Mouse (Mus musculus) lung, adult 18-20 months (tissue): ENCODE results near the gene Morn2.
"Not testable (repeated sequence)": the region's sequence is repeated elsewhere in the genome, so short reads cannot be mapped to it uniquely, and the experiment has no call there.

Experiments used
- DNase-seq, 2 experiments: peaks; one replicate each; pipeline ENCODE4 v3.0.0; 2022; ENCODE audit warnings: mixed read lengths in 2 of 2

Gene Morn2

DNA sequence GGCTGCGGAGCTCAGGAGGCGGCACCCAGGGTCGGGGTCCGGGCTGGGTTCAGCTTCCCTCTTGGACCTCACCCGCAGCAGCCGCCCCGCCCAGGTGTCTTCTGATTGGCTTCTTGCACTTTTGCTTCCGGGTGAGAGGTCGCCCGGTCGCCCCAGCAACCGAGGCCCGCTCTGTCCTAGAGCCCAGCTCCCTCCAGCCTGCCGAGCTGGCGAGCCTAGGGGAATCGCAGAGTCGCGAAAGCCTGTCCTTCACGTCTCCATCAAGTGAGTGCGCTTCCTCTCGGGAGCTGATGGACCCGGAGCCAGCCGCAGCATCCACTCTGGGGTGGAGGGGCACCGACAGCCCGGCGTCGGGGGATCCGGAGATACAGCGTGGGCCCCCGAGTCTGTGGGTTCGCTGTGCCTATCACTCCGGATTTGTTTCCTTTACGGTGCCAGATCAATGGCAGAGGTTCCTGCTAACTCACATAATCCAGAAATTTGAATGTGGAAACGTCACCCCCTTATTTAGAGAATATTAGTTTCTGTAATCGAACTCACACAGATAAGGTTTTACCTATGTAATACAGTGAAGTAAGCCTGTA lies at the start of gene Morn2, which contains the start of gene Dhx57:
Gene Morn2, plus strand, starts transcription at position 130 of the 584 bp plus-strand sequence.
Gene Dhx57, minus strand, starts transcription at position 403 of the 584 bp plus-strand sequence.
- DNase-seq = peak; percentile 97 to 98

DNA sequence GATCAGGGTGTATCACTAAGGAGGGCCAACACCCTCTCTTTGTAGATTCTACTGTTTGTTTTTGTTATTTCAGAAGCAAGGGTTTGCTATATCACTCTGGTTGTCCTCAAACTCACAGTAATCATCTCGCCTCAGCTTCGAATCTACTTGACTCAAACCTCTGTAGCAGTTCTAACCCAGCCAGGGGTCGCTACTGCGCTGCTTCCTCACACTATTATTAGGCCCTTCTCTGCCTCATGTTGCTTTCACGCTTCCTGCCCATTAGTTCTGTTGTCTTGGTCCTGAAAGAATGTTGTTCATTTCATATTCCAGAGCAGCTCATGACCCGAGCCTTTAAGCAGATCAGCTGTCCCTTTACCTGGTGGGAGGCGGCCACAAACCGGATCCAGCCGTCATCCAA lies 48.4 kb upstream of the Morn2 start:
- no peak for DNase-seq

DNA sequence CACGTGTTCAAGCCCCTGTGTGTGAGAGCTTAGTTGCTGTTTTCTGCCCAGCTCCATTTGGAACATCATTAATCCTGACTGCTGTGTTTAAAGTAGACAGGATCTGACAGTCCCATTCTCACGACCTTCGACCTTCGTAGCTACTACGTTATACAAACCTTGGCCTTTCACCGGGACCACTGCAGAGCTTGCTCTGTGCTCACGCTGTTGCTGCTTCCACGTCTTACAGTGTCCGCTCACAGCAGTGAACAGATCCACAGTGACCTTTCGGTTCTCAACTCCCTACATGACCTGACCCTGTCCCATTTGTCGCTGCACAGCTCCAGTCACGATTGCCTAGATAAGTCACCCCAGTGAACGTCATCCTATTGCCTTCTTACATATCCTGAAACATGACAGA lies 46.9 kb upstream of the Morn2 start:
- no peak for DNase-seq

DNA sequence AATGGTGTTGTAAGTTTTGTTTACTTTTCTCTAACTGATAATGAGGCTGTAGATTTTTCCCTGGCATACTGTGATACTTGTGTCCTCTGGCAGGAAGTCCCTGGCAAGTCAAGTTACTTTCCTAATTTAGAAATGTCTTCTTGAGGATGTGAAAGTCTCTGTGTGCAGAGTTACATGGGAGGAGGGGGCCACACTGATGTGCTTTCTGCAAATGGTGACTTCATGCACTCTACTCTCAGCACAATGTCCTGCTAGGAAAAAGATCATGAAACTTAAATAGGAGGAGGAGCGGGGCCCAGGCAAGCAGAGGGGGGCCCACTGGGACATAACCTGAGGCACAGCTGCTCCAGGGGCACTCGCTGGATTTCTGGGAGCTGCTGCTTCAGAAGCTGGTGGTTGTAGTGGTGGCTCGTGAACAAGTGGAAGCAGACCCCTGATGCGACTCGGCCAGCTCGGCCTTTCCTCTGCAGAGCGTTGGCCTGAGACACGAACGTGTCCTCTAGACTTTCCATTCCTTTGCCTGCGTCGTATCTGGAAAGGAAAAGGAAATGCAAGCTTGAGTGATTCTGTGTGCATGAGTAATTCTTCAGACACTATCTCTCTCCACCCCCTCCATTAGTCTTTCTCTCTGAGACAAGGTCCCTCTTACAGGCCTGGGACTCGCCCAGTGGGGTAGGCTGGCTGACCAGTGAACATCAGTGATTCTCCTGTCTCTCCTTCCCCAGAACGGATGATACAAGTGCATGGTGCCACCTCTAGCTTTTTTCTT lies 37.1 kb upstream of the Morn2 start:
- peak in 1 of 2 experiments; percentile 21 for DNase-seq

DNA sequence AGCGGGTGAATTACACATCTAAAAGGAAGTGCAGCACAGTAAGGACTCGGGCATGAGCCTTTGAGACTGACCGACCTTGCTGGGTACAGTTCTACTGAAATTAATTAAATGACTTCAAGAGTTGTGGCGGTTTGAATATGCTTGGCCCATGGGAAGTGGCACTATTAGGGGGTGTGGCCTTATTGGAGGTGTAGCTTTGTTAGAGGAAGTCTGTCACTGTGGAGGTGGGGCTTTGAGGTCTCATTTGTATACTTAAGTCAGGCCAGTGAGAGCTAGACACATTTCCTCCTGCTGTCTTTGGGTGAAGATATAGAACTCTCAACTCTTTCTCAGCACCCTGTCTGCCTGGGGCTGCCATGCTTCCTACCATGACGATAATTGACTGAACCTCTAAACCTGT lies 35.6 kb upstream of the Morn2 start:
- no peak for DNase-seq

DNA sequence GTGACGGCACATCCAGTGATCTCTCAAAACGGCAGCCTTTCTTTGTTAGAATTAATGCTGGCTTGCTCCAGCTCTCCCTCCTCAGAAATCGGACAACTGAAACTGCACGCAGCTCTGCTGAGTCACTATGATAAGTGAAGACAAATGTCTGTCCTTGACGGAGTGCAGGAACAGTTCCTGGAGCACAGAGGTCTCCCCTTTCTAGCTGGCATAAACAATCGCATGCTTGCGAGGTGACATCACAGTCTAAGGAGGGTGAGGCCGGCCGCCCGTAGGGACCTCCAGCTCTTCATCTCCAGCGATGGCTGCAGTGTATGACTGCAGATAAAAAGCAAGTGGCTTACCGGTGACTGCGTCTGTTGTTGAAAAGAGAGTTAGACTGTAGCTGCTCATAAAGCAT lies 34.8 kb upstream of the Morn2 start:
- peak; percentile 77 to 85 for DNase-seq

DNA sequence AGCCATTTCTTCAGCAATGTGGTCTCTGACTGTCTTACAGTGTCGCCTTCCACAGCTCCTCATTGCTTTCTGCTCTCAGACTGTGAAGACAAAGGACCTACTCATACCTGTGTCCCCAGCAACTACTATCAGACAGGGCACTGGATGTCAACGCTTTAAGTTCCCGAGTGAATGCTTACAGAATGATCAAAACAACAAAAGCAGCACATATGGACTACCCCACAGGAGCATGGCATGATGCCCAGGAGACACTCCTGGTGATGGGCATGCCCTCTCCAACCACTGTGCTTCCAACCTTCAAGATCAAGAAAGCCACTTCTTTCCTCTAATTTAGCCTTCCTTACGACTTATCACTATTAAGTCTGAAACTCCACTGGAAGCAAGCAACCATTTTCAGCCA lies 22.9 kb upstream of the Morn2 start:
- no peak for DNase-seq

DNA sequence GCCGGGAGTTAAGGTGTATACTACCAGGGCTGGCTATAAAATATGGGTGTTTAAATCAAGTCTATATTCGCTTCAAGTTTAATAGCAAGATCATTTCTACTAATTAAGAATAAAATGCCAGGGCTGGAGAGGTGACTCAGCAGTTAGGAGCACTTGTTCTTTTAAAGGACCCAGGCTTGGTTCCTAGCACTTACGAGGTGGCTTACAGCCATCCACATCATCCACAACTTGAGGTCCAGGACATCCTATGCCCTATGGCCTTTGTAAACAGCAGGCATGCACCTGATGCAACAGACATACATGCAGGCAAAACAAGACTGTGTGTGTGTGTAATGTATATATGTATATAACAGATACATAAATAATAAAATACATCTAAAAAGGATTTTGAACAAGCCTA lies 21.9 kb upstream of the Morn2 start:
- DNase-seq = no peak

DNA sequence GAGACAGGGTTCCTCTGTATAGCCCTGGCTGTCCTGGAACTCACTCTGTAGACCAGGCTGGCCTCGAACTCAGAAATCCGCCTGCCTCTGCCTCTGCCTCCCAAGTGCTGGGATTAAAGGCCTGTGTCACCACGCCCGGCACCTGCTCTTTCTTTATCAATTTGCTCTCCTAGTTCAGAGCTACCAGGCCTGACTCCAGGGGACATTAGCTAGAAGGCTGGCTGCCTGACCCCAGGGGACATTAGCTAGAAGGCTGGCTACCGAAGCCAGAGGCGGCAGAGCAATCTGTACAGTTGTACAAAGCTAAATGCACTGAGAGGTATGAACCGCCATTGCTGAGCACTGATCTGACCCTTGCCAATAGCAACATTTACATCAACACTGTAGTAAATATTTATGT lies 19.4 kb upstream of the Morn2 start:
- not testable (repeated sequence) for DNase-seq

DNA sequence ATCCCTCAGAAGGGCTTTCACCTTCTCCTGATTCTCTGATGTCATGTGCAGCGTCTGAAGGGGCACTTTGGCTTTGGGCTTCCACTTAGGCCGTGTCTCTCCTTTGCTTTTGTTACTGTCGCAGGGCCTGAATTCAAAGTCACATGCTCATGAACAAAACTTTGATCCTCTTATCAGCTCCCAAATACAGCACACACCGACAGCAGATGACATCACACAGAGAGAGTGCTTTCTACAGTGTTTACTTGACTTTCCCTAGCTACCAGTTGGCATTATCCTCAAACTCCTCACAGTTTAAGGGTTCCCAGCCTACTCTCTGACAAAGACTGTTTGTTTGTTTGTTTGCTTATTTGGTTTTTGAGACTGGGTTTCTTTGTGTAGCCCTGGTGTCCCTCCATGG lies 11.7 kb upstream of the Morn2 start:
- DNase-seq = peak; percentile 20 to 35

DNA sequence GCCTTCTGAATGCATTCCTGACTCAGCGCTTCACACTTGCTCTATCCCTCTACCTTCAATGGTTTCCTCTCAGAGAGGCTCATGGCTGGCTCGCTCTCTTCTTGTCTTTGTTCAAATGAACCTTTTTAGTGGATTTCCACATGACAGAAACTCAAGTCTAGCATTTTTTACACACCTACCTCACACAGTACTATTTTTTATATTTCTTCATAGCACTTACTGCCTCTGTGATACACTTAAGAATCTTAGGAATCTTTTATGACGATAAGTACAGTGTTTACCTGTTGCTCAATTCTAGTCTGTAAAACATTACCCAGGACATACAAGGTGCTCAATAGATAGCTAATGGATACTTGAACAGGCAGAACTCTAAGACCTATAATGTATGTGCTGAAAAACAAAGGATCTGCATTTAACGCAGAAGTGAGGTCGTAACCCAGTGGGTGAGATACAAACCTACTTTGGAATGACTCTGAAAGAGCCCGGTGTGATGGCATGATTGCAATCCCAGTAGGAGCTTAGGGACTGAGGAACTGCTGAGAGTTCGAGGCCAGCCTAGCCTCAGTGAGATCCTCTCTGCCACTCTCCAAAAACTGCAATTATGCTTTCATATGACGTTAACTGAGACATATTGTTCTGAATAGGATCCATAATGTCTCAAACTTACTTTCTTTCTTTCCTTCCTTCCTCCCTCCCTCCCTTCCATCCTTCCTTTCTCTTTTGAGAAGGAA lies 10.5 kb upstream of the Morn2 start:
- DNase-seq = no peak

DNA sequence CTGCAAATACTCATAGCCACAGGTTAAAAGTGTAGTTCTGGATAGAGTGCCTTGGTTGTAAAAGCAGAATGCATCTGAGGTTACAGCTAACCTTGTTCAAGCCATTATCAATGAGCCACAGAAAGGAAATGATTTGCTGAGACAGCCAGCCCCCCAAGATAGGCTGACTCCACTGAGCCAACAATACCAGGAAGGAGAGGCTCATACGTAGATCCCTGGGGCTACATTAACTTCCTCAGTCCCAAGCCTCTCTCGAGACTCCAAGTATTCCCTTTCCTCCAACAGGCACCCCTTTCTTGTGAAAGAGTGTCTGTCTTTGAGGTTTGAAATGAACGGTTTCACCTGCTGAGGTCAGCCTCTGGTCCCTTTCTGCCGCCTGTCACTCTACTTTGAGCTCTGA lies 5.6 kb upstream of the Morn2 start:
- DNase-seq = no peak

DNA sequence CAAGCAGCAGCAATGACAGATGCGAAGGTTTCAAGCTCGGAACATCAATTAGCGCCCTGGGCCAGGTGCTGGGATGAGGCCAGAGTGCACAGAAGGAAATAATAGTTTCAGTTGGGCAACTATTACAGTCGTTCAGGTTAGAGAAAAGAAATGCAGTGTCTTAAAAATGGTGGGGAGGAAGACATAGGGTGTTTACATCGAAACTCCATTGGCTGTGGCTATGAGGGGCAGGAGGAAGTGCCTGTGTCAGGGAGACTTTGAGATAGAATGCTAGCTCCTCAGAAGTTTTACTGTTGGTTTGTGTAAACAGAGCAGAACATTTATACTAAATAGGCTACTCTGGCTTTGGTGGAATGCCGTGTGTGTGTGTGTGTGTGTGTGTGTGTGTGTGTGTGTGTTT lies 2.0 kb upstream of the Morn2 start:
- no peak for DNase-seq

DNA sequence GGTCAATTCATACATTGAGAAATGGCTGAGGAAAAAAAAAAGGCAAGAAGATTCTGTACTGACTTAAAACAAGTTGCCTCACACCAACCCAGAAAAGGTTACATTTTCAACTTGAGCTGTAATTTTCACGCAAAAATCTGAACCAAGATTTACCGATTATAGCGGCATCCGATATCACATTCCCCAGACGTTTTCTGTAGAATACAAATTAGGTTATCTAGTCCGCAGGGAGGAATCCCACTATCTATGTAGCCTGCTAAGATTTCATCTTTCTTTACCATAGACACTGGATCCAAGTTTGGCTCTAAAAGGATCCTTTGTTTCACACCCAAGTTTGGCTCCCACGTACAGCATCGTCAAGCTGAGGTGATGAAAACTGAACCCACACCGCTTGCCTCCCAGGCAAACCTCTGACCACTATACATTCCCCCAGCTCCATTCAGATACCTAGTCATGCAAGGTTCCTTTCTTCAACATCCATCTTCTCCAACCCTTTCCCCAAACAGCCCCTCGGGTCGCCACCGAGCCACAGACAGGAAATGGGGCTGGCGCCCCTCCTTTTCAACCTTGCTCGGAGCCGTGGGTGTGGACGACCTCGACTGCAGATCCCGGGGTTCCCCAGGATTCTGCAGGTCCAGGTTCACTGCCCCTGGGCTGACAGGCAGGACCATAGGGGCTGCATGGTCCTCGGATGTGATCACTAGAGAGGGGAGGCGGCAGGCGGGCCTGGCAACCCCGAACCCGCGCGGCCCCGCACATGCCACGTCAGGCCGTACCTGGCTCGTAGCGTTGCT lies 526 bp upstream of the Morn2 start:
- no peak for DNase-seq

DNA sequence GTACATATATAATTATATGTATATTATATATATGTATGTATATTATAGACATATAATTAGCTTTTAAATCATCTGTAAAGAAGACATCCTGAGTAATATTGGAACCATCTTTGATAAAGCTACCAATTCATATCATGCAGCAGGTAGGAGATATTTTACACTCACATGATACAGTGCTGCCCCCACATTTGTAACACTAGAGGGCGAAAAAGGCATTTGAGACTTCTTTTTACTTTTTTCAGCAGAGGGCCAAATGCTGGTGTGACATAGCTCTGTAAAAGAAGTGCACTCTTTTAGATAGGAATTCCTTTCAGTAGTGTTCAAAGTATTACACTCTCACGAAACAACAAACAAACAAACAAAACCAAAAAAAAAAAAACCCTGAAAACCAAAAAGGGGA lies 1.1 kb downstream of the Morn2 start:
- DNase-seq = peak in 1 of 2 experiments; percentile 42

DNA sequence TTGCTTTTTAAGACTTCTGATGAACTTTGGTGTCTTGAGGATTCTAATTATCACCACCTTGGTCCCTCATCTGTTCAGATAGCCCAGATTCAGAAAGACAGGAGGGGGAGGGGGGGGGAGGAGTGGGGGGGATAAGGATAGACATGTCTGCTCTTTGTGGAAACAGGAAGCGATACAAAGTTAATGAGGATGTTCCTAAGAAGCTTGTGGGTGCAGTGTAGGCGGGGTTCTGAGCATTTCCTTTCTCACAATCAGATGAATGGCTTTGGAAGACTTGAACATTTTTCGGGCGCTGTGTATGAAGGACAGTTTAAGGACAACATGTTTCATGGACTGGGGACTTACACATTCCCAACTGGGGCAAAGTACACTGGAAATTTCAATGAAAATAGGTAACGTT lies 5.3 kb downstream of the Morn2 start:
- DNase-seq = no peak

DNA sequence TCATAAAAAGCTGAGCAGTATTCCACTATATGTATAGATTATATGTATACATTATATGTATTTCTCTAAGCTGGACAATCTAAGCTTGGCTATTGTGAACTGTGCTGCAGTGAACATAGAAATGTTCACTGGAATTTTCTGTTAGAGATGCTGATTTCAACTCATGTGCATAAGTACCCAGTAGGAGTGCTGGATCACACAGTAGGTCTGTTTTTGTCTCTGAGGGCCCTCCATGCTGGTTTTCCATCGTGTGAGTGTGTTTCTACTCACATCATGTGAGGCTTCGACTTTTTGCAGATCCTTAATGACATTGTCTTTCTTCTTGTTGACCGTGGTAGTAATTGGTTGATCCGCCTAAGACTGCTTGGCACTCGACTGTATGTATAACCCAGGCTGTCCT lies 8.8 kb downstream of the Morn2 start:
- no peak for DNase-seq

DNA sequence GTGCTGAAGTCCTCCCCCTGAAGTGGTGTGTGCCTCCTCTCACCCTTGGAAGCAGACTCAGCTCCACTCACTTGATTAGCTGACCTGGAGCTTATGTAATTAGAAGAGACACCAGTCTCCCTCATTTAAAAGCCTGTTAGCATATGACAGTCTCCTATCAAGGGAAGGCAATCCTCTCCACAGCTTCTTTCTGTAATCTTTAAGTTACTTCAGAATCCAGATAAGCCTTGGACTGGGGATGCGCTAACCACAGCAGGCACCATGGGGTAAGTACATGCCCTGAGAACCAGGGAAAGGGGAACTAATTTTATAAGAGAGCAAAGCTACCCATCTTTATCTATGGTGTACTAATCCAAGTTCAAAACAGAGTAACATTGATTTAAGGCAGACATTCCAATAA lies 17.2 kb downstream of the Morn2 start, which contains the start of gene Arhgef33:
Gene Arhgef33, plus strand, starts transcription at position 157 of the 400 bp plus-strand sequence.
- DNase-seq = no peak

DNA sequence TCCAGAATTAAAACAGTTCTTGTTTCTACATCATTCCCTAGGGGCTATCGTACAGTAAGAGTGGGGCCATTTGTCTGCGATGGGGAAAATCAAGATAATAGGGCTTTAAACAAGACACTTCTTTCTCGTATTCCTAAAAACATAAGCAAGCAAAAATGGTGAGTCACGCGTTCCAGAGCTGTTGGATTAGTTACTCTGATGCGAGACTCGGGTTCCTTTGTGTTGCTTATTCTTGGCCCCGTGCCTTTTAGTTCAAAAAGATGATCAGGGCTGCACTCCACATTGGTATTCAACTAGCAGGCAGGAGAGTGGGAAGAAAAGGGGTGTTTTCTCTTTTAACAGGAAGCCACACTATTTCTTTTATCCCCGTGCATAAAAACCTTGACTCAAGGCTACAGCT lies 21.8 kb downstream of the Morn2 start:
- no peak for DNase-seq

DNA sequence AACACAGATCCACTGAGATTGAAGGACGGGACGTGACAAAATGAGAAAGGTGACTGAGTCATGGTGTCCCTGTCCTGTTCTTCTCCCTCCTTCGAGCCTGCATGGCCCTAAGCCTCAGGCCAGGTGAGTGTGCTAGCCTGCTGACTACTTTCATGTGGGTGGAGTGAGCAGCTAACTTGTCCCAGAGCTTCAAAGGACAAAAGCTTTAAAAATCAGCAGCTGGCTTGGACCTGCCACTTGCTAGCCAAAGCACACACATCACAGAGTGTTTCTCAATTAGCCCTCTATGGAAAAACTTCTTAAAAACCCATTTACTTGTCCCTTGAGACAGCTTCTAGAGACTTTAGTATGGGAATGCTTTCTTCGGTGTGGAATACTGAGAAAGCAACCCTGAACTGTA lies 22.4 kb downstream of the Morn2 start:
- no peak for DNase-seq

DNA sequence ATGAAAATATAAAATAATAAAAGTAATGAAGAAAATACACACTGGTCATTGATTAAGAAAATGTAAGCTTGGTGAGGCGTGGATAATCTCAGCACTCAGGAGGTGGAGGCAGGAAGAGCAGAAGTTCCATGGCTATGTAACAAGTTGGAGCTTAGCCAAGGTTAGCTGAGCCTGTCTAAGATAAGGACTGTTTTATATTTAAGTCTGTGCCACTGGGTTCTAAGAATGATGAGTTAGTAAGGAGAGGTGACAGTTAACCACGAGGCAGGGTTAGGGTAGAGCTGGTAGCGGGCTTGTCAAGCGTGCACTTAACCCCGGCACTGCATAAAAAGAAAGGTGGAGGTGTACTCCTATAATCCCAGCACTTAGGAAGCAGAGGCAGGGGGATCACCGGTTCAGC lies 32.2 kb downstream of the Morn2 start:
- DNase-seq = no peak

DNA sequence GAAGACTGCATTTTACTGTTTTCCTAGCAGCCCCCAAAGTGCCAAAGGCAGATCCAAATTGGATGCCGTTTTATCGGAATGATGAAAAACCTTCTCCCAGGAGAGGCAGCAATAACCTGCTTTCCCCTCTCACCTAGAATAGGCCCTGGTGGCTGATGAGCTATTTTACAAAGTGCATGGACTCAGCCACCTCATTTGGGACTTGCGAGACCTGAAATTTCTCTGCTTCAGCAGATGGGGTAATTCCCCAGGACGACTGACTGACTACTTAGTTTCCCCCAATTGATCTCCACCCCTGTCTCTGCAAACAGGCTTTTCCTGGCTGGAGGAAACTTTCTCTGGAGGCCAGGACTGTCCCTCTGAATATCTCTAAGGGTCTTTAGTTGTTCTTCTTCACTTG lies 33.0 kb downstream of the Morn2 start:
- no peak for DNase-seq

DNA sequence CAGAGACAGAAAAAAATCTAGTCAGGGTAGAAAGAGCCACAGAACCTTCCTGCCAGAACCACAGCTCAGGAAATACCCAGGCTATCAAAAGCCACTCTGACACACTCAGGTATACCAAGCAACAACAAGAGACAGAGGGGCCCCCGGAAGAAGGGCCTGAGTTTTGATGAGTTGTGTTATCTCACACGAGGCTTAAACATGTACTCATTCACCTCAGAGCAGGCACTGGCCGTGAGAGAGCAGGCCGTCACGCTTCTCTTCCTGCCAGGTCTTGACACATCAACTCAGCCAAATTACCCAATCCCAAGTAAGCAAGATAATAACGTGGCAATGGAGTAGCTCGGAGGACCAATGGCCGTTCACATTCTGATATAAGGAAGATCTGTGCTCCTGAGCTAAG lies 33.7 kb downstream of the Morn2 start:
- DNase-seq = peak in 1 of 2 experiments; percentile 10
